Mouse (Mus musculus) kidney, adult 18-20 months (tissue): ENCODE results near the gene Mbd4.
A peak's percentile ranks its signal among the peaks of the same experiment; 100 is the strongest.
"Not testable (repeated sequence)": the region's sequence is repeated elsewhere in the genome, so short reads cannot be mapped to it uniquely, and the experiment has no call there.

ENCODE experiments used
- DNase-seq: peaks from one replicate; pipeline ENCODE4 v3.0.0; 2021

Mbd4 gene

DNA sequence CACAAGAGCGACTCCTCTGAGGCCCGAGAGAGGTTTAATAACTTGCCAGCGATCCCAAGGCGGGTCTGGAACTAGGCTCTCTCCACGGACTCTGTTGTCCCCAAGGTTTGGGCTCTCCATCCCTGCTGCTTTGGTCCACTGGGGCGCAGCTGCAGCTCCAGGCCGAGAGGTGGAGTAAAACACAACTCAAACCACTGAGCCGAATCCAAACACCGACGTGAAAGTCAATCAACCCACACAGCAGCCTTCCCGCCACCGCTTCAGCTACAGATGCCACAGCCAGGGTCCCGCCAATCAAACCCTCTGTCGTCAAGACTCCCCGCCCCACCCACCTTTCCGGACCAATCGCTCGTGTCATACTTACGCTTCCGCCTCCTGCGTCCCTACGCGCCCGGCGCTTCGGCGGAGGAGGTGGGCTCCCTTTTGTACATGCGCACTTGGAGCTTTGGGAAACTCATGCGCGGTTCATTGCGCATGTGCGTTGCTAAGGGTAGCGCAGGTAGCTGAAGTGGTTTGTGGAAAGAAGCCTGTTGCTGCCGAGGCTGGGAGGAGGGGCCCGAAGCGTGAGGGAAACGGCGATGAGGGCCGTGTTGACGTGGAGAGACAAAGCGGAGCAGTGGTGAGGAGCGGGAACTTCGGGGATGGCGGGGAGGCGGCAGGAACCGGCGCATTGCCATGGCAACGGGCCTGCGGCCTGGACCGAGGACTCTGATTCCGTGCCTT, at the start of gene Mbd4, which contains the start of gene Ift122:
TSS of gene Mbd4 (minus strand) at position 281 of the 723 bp plus-strand sequence.
TSS of gene Ift122 (plus strand) at position 380 of the 723 bp plus-strand sequence.
- peak; percentile 98 for DNase-seq

- no peak for DNase-seq
Observed at GRCm38 (mm10) chr6:115902545-115902944, 49.4 kb upstream of the Mbd4 start.

DNA sequence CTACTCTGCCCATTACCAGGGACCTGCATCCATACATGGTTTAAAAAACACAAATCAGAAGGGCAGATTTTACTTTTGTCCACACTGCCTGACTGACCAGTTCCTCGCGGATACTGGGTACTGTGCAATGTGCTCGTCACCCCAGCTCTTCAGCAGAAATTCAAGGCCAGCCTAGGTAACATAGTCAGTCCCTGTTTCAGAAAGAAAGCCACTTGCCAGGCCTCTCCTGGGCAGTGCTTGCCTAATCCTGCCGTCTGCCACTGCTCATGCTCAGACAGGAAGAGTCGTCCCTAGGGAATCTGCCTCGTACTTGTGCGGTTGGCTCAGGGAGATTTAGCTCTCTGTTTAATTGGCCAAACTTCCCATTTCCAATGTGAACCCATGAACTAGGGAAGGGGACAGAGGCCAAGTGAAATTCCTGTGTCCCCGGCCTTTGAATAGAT, 48.3 kb upstream of the Mbd4 start:
- peak; percentile 46 for DNase-seq

DNA sequence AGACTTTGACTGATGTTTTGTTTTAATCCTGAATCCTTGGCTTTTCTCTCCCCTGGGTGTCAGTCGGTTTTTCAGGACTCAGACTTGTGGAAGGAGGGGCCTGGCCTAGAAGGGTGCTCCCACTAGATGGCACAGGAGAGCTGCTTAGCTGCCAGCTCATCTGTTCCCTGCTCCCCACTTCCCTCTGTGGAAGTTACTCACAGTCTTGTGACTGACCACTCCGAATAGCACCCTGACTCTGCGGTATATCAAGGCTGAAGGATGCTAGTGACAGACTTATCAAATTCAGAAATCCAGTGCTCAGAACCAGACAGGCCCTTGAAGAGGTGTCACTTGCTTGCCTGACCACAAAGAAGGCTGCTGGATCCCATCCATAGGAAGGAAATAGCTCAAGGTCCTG, 47.9 kb upstream of the Mbd4 start:
- DNase-seq: peak; percentile 75

DNA sequence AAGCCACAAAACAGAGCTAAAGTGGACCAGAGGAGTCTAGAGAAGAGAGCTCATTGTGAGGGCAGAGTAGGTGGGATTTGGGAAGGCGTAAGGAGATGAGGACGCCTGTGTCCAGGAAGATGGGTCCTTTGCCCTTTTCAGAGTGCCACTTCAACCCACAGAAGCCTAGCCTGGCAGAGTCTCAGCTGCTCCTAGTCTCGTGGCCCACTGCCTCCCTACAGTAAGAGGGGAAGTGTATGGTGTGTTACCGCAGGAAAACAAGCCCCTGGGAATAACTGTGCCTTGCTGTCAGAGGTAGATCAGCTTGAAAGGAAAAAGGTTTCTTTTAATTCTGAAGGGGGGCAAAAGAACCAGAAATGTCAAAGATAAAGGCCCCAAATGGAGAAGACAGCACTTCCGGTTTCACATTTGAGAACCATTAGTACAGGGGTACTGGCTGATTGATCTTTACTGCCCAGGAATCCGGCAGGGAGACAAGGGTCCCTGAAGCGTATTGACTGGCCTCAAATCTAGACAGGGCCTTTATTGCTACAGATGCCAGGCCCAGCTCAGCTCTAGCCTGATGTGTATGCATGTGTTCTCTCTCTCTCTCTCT, 44.9 kb upstream of the Mbd4 start:
- no peak for DNase-seq

DNA sequence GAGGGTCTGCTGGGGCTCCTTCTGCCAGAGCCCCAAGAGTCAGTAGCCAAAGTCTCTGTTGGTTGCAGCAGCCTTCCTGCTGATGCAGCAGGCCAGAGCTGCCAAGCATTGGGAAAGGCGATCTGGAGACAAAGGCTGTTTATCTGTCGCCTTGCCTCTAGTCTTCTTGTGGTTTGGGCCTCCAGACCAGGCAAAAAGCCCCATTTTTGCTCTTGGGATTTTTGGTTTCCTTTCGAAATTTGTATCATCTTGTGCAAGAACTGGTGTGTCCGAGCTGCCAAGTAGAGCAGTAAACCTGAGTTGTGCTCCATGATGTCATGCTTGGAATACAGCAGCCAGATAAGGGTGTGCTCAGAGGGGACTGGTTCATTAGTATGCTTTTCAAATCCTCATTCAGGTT, 43.9 kb upstream of the Mbd4 start:
- DNase-seq: no peak

- no peak for DNase-seq
Observed at GRCm38 (mm10) chr6:115896346-115896745, 43.2 kb upstream of the Mbd4 start.

- no peak for DNase-seq
Observed at GRCm38 (mm10) chr6:115892363-115892762, 39.2 kb upstream of the Mbd4 start.

DNA sequence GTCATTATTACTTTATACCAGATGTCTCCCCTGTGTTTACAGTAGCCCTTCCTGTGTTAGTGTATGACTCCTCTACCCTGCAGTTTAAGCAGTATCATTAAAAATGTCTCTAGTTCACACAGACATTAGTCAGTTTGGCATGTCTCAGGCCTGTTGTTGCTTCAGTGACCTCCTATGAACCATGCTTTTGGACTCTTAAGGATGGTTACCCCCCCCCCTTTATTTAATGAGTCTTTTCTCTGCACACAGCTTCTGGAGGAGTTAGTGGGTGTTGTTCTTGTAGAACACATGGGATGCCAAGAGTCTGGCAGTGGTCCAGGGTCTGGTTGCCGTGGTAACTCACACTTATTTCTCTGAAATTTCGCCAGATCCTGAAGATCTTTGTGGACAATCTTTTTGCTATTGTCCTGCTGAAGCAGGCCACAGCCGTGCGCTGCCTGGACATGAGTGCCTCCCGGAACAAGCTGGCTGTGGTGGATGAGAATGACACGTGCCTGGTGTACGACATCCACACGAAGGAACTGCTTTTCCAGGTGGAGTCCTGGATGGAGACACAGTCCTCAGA, 38.4 kb upstream of the Mbd4 start:
- no peak for DNase-seq

GRCm38 (mm10) chr6:115891061-115891460, 37.9 kb upstream of the Mbd4 start:
- DNase-seq: no peak

GRCm38 (mm10) chr6:115890601-115891000, 37.4 kb upstream of the Mbd4 start:
- DNase-seq: no peak

- no peak for DNase-seq
Observed at GRCm38 (mm10) chr6:115888296-115888695, 35.1 kb upstream of the Mbd4 start.

GRCm38 (mm10) chr6:115886894-115887293, 33.7 kb upstream of the Mbd4 start:
- DNase-seq: no peak

- DNase-seq: no peak
Observed at GRCm38 (mm10) chr6:115884018-115884417, 30.8 kb upstream of the Mbd4 start.

GRCm38 (mm10) chr6:115880751-115881150, 27.6 kb upstream of the Mbd4 start:
- peak; percentile 26 for DNase-seq

DNA sequence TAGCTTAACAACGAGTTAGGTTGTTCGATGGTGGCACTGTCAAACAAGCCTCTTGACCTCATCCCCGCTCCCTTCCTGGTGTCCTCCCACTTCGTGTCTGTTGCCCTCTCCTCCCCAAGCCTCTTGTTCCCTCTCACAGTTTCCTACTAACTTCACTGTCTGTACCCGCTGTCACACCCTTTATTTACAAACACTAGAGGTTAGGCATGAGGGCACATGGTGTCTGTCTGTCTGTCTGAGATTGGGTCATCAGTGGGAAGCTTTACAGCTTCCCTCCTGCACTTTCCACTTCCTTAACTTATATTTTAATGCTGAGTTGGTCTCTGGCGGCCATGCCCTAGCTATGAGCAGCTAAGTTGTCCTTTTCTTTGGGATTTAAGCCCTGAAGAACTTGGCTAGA, 26.6 kb upstream of the Mbd4 start:
- no peak for DNase-seq

GRCm38 (mm10) chr6:115878694-115879093, 25.5 kb upstream of the Mbd4 start:
- no peak for DNase-seq

DNA sequence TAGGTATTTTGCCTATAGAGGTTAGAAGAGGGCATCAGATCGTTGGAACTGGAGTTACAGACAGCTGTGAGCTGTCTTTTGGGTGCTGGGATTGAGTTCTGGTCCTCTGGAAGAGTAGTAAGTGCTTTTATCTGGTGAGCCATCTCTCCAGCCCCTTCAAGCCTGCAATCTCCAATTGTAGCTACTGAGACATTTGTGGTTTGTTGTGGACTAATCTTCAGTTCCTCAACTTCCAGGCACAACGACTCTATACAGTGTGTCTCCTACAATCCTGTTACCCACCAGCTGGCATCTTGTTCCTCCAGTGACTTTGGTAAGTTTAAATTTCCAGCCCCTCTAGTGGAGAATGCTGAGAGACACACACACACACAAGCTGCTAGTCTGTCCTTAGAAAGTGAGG, 24.1 kb upstream of the Mbd4 start:
- no peak for DNase-seq

- DNase-seq: not testable (repeated sequence)
Observed at GRCm38 (mm10) chr6:115871318-115871717, 18.1 kb upstream of the Mbd4 start.

DNA sequence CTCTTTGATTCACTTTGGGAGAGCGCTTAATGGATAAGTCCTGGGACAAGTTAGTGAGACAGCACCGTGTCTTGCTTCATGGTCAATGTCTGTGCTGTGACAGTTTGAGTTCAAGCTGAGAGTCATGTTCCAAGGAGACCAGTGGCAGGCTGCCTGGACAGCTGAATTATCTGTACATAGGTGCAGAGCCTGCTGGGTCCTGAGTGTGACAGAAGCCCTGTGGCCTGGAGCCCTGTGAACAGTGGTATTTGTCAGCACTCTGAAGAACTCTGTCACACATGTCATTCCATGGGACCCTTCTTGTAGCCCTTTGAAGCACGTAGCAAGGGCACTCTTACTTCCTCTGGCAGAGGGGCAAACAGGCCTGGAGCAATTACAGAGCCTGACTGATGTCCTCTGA, 14.0 kb upstream of the Mbd4 start:
- not testable (repeated sequence) for DNase-seq

DNA sequence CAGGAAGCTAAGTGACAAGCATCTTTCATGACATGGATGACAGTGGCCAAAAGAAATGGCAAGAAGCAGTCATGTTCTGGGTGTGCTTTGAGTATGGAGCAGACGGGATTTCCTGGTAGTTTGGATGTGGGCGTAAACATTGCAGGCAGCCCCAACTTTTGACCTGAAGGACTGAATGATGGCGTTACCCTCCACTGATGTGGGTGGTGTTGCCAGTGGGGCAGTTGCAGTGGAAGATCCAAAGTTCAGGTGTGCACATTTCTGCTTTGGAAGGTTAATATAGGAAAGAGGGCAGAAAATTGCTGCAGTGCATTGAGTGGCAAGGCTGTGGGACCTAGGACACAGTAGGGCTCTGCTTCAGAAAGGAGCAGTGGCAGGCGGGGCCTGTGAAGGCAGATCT, 12.1 kb upstream of the Mbd4 start:
- DNase-seq: no peak

GRCm38 (mm10) chr6:115863340-115863841, 10.2 kb upstream of the Mbd4 start:
- DNase-seq: no peak

GRCm38 (mm10) chr6:115860027-115860556, 6.9 kb upstream of the Mbd4 start:
- DNase-seq: no peak

- DNase-seq: peak; percentile 48
Observed at GRCm38 (mm10) chr6:115859258-115859657, 6.1 kb upstream of the Mbd4 start.
